Mouse (Mus musculus) liver, adult 2 months (tissue): ENCODE data around the gene Nrp2. TPM values are rescaled to one million over a fixed set of nuclear protein-coding genes. Genes with fewer than 3 reads are reported as not detected.
A peak's percentile ranks its signal among the peaks of the same experiment; 100 is the strongest.

Experiments used
- DNase-seq: peaks from one replicate; pipeline ENCODE4 v3.0.0-alpha.2; 2011; ENCODE audit warnings: low read depth, low spot score; ENCODE audit errors: extremely low read depth
- H3K27ac ChIP-seq: fragments of 200-500 bp; replicated peaks from 2 replicates; pipeline ENCODE4 v1.5.1; 2012; ENCODE audit warnings: low read depth, mild to moderate bottlenecking, control low read depth, inconsistent platforms, low read length; ENCODE audit not compliant: insufficient read depth
- H3K27me3 ChIP-seq: fragments of 200-500 bp; 2 replicates; pipeline ENCODE4 v1.6.1; 2012; ENCODE audit warnings: mild to moderate bottlenecking, moderate library complexity, low read length, inconsistent platforms; ENCODE audit not compliant: control insufficient read depth, insufficient read depth
- H3K36me3 ChIP-seq: fragments of 200-500 bp; 2 replicates; pipeline ENCODE4 v1.6.1; 2012; ENCODE audit warnings: low read length, inconsistent platforms; ENCODE audit not compliant: control insufficient read depth, insufficient read depth
- H3K4me1 ChIP-seq: fragments of 200-500 bp; 2 replicates; pipeline ENCODE4 v1.6.1; 2011; ENCODE audit warnings: low read length; ENCODE audit not compliant: control insufficient read depth, insufficient read depth
- H3K4me3 ChIP-seq: fragments of 200-500 bp; 2 replicates; pipeline ENCODE4 v1.5.1; 2011; ENCODE audit warnings: low read depth, mild to moderate bottlenecking, control low read depth, low read length, moderate library complexity; ENCODE audit not compliant: insufficient read depth
- H3K79me2 ChIP-seq: fragments of 200-500 bp; 2 replicates; pipeline ENCODE4 v1.6.1; 2012; ENCODE audit warnings: inconsistent platforms, mild to moderate bottlenecking, low read length, moderate library complexity; ENCODE audit not compliant: control insufficient read depth, insufficient read depth
- H3K9ac ChIP-seq: fragments of 200-500 bp; 2 replicates; pipeline ENCODE4 v1.6.1; 2012; ENCODE audit warnings: low read depth, mild to moderate bottlenecking, control low read depth, inconsistent platforms, low read length
- CTCF ChIP-seq: fragments of 200-500 bp; IDR thresholded peaks from 2 replicates; pipeline ENCODE4 v1.5.1; 2011; ENCODE audit warnings: low read depth, low read length, control low read depth
- POLR2A ChIP-seq: fragments of 200-500 bp; IDR thresholded peaks from 2 replicates; pipeline ENCODE4 v1.6.1; 2011; ENCODE audit warnings: low read length, control low read depth; ENCODE audit not compliant: insufficient read depth; ENCODE audit errors: extremely low read depth
- WGBS: fragments of 180-500 bp; shearing (Covaris S2); methylation state at CpG from one replicate; pipeline ENCODE4 v1.1.7; 2018; 5-methylcytosine and 5-hydroxymethylcytosine counted together
- polyA plus RNA-seq: library from polyadenylated mRNA; depleted of rRNA; stranded (reverse); fragments of >200 nt; gene quantifications from 2 replicates; pipeline ENCODE4 v1.2.3, GENCODE M21; 2012
- total RNA-seq: library from RNA; depleted of rRNA; stranded (reverse); fragments of >200 nt; gene quantifications from 2 replicates; pipeline ENCODE4 v1.2.3, GENCODE M21; 2014

The Nrp2 gene
- total and polyA plus RNA-seq, 2 experiments, result 3.2 to 11.4 TPM

DNA sequence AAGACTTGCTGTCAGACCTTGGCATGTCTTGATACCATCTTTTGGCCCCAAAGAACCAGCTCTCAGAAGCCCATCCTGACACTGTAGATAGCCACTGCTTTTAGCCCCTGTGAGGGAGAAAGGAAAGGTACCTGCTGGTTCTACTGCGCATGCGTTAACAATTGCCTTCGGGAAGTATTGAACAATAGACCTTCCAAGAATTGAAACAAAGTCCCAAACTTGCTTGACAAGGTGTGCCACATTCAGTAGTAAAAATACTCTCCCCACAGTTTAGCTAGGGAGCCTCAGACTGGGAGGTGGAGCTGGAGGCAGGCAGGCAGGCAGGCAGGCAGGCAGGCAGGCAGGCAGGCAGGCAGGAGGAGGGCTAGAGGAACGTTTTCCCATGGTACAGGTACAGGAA lies 69.3 kb downstream of the Nrp2 start:
- no peaks in the 10 kb centered on the region; the same call in 1 of the 2 replicates for H3K36me3 ChIP-seq
- H3K27me3 ChIP-seq, result no peaks in the 10 kb centered on the region
- WGBS, result 89% methylated on average over 4 of the region's 4 CpGs
- no peak for TF ChIP-seq POLR2A
- TF ChIP-seq CTCF, result no peak
- H3K9ac ChIP-seq, result no peak overlapping the region
- peaks cover 4% of the 10 kb centered on the region for H3K4me1 ChIP-seq
- H3K4me3 ChIP-seq, result no peak overlapping the region
- H3K27ac ChIP-seq, result no peak overlapping the region
- no peak for DNase-seq
- H3K79me2 ChIP-seq, result no peaks in the 10 kb centered on the region

- no peak for TF ChIP-seq POLR2A
- no peak for TF ChIP-seq CTCF
- H3K4me3 ChIP-seq, result no peak overlapping the region
- no peaks in the 10 kb centered on the region; the same call in 1 of the 2 replicates for H3K36me3 ChIP-seq
- no peak for DNase-seq
- no peaks in the 10 kb centered on the region for H3K79me2 ChIP-seq
- WGBS, result 69% methylated on average over 10 of the region's 10 CpGs
- H3K27me3 ChIP-seq, result no peaks in the 10 kb centered on the region
- H3K27ac ChIP-seq, result no peak overlapping the region
- H3K4me1 ChIP-seq, result peaks cover 10% of the 10 kb centered on the region
- no peak overlapping the region for H3K9ac ChIP-seq
Observed at GRCm38 (mm10) chr1:62773105-62773920, 70.2 kb downstream of the Nrp2 start.

GRCm38 (mm10) chr1:62773921-62774191 lies 70.8 kb downstream of the Nrp2 start:
- no peaks in the 10 kb centered on the region for H3K79me2 ChIP-seq
- H3K36me3 ChIP-seq, result no peaks in the 10 kb centered on the region; the same call in 1 of the 2 replicates
- H3K9ac ChIP-seq, result no peak overlapping the region
- H3K27ac ChIP-seq, result no peak overlapping the region
- H3K4me1 ChIP-seq, result peaks cover 10% of the 10 kb centered on the region
- no peaks in the 10 kb centered on the region for H3K27me3 ChIP-seq
- 70% methylated on average over 3 of the region's 3 CpGs for WGBS
- no peak for DNase-seq
- no peak overlapping the region for H3K4me3 ChIP-seq
- TF ChIP-seq CTCF, result no peak
- no peak for TF ChIP-seq POLR2A

DNA sequence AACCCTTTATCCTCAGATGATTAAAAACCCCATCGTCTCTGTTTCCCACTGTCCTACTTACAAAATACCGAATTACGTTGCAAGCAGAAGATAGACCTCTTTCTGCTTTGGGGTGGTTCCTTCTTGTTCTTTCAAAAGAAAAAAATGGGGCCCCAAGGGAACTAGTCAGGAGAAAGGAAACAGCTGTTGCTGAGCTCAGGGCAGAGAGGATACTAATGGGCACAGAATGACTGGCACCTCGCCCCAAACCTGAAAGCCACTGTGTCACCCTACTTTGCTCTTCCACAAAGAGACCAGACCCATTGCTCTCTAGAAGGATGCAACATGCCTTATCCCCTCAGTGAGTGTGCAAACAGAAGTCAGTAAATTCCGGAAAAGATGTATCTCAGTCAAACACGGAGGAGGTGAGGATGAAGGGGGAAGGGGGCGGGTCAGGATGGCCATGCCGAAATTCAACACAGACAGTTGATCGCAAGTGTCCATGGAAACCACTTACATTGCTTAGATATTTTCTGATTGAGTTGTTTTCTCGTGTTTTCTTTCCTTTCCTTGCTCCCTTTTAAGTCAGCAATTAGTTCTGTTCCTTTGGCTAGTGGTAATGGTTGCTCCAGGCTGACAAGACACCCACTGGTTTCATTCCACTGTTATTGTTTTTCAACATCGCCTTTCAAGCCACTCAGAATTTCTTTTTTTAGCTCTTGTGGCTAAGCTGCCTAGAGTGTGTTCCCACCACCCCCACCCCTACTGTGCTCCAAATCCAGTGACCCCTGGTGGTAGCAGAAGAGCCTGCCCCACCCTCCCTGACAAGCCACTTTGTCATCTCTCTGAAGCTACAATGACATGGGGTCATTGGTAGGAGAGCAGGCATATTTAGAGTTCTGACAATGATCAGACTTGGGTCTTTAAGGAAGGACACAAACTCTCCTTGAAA lies 71.5 kb downstream of the Nrp2 start:
- TF ChIP-seq POLR2A, result no peak
- TF ChIP-seq CTCF, result no peak
- 70% methylated on average over 11 of the region's 11 CpGs for WGBS
- no peaks in the 10 kb centered on the region for H3K79me2 ChIP-seq
- peaks cover 10% of the 10 kb centered on the region for H3K4me1 ChIP-seq
- H3K36me3 ChIP-seq, result no peaks in the 10 kb centered on the region; the same call in 1 of the 2 replicates
- no peak overlapping the region for H3K27ac ChIP-seq
- H3K9ac ChIP-seq, result no peak overlapping the region
- no peak for DNase-seq
- H3K27me3 ChIP-seq, result no peaks in the 10 kb centered on the region
- no peak overlapping the region for H3K4me3 ChIP-seq

GRCm38 (mm10) chr1:62777320-62778235 lies 74.5 kb downstream of the Nrp2 start:
- no peaks in the 10 kb centered on the region for H3K79me2 ChIP-seq
- no peak overlapping the region for H3K4me3 ChIP-seq
- H3K9ac ChIP-seq, result no peak overlapping the region
- H3K36me3 ChIP-seq, result no peaks in the 10 kb centered on the region
- TF ChIP-seq CTCF, result no peak
- TF ChIP-seq POLR2A, result no peak
- no peaks in the 10 kb centered on the region for H3K27me3 ChIP-seq
- WGBS, result 35% methylated on average over 17 of the region's 17 CpGs
- peak overlapping the region; percentile 10 for H3K27ac ChIP-seq
- peaks cover 8% of the 10 kb centered on the region for H3K4me1 ChIP-seq
- peak; percentile 78 for DNase-seq
